Mouse (Mus musculus): ENCODE measurements around the gene Garem2. TPM values are rescaled to one million over a fixed set of nuclear protein-coding genes. Genes with fewer than 3 reads are reported as not detected.

Gene Garem2
- total and polyA plus RNA-seq, 2 experiments, result not detected

DNA sequence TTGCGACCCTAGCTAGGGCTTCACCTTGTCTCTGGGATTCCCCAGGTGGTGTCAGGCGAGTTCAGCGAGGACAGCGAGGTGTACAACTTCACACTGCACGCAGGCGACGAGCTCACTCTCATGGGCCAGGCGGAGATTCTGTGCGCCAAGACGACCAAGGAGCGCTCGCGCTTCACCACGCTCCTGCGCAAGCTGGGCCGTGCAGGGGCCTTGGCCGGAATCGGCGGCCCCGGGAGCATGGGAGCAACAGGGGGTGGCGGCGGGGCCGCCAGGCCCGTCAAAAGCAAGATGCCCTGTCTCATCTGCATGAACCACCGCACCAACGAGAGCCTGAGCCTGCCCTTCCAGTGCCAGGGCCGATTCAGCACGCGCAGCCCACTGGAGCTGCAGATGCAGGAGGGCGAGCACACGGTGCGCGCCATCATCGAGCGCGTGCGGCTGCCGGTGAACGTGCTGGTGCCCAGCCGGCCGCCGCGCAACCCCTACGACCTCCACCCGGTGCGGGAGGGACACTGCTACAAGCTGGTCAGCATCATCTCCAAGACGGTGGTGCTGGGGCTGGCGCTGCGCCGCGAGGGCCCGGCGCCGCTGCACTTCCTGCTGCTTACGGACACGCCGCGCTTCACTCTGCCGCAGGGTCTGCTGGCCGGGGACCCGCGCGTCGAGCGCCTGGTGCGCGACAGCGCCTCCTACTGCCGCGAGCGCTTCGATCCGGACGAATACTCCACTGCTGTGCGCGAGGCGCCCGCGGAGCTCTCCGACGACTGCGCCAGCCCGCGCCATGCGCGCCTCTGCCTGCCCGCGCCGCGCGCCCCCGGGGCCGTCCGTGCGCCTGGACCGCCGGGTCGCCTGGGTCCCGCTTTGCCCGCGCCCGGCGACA lies 9.2 kb downstream of the Garem2 start:
- TF ChIP-seq POLR2A (IDR thresholded peaks at IDR 0.05; ENCODE audit: extremely low read depth, insufficient read depth, low read length) (no peak), CTCF (IDR thresholded peaks at IDR 0.05; ENCODE audit: low read depth, low read length) (peak; percentile 59)
- no peak for DNase-seq (ENCODE audit: extremely low read depth, low read depth, low spot score)
- Histone ChIP-seq H3K4me3 (ENCODE audit: insufficient read depth, low read depth, low read length) (peak overlapping the region; percentile 23; the same call in 1 of the 2 replicates), H3K79me2 (ENCODE audit: control insufficient read depth, insufficient read depth, low read length) (no peaks in the 10 kb centered on the region), H3K4me1 (ENCODE audit: control insufficient read depth, insufficient read depth, low read length) (peaks cover 5% of the 10 kb centered on the region; the same call in 1 of the 2 replicates), H3K27ac (replicated peaks; ENCODE audit: insufficient read depth, low read depth, low read length) (no peak overlapping the region), H3K9ac (ENCODE audit: low read depth, low read length) (peak overlapping the region; percentile 9), H3K27me3 (ENCODE audit: control insufficient read depth, insufficient read depth, low read length) (peaks cover 8% of the 10 kb centered on the region), H3K36me3 (ENCODE audit: control insufficient read depth, insufficient read depth, low read length) (peaks cover 7% of the 10 kb centered on the region; the same call in 1 of the 2 replicates)
- WGBS, result 5% methylated on average over 99 of the region's 103 CpGs

GRCm38 (mm10) chr5:30114761-30115140 lies 9.8 kb downstream of the Garem2 start:
- peaks cover 8% of the 10 kb centered on the region for H3K27me3 ChIP-seq (ENCODE audit: control insufficient read depth, insufficient read depth, low read length)
- no peak overlapping the region for H3K27ac ChIP-seq (replicated peaks; ENCODE audit: insufficient read depth, low read depth, low read length)
- H3K4me3 ChIP-seq (ENCODE audit: insufficient read depth, low read depth, low read length), result peak overlapping the region; percentile 23; the same call in 1 of the 2 replicates
- H3K9ac ChIP-seq (ENCODE audit: low read depth, low read length), result peak overlapping the region; percentile 9; the same call in 1 of the 2 replicates
- H3K4me1 ChIP-seq (ENCODE audit: control insufficient read depth, insufficient read depth, low read length), result peaks cover 5% of the 10 kb centered on the region; the same call in 1 of the 2 replicates
- DNase-seq (ENCODE audit: extremely low read depth, low read depth, low spot score), result no peak
- WGBS, result 2% methylated on average over 28 of the region's 28 CpGs
- no peaks in the 10 kb centered on the region for H3K79me2 ChIP-seq (ENCODE audit: control insufficient read depth, insufficient read depth, low read length)
- H3K36me3 ChIP-seq (ENCODE audit: control insufficient read depth, insufficient read depth, low read length), result peaks cover 13% of the 10 kb centered on the region; the same call in 1 of the 2 replicates
- TF ChIP-seq CTCF (IDR thresholded peaks at IDR 0.05; ENCODE audit: low read depth, low read length) (no peak), POLR2A (IDR thresholded peaks at IDR 0.05; ENCODE audit: extremely low read depth, insufficient read depth, low read length) (no peak)

- no peak overlapping the region for H3K27ac ChIP-seq (replicated peaks; ENCODE audit: insufficient read depth, low read depth, low read length)
- peaks cover 5% of the 10 kb centered on the region; the same call in 1 of the 2 replicates for H3K4me1 ChIP-seq (ENCODE audit: control insufficient read depth, insufficient read depth, low read length)
- H3K9ac ChIP-seq (ENCODE audit: low read depth, low read length), result no peak overlapping the region
- peaks cover 20% of the 10 kb centered on the region for H3K36me3 ChIP-seq (ENCODE audit: control insufficient read depth, insufficient read depth, low read length)
- DNase-seq (ENCODE audit: extremely low read depth, low read depth, low spot score), result no peak
- no peak overlapping the region for H3K4me3 ChIP-seq (ENCODE audit: insufficient read depth, low read depth, low read length)
- no peaks in the 10 kb centered on the region for H3K79me2 ChIP-seq (ENCODE audit: control insufficient read depth, insufficient read depth, low read length)
- TF ChIP-seq POLR2A (IDR thresholded peaks at IDR 0.05; ENCODE audit: extremely low read depth, insufficient read depth, low read length) (no peak), CTCF (IDR thresholded peaks at IDR 0.05; ENCODE audit: low read depth, low read length) (peak; percentile 18; the same call in 1 of the 2 replicates)
- peaks cover 8% of the 10 kb centered on the region for H3K27me3 ChIP-seq (ENCODE audit: control insufficient read depth, insufficient read depth, low read length)
- WGBS, result 67% methylated on average over 10 of the region's 10 CpGs
Measured at GRCm38 (mm10) chr5:30115718-30116117, 10.8 kb downstream of the Garem2 start.

DNA sequence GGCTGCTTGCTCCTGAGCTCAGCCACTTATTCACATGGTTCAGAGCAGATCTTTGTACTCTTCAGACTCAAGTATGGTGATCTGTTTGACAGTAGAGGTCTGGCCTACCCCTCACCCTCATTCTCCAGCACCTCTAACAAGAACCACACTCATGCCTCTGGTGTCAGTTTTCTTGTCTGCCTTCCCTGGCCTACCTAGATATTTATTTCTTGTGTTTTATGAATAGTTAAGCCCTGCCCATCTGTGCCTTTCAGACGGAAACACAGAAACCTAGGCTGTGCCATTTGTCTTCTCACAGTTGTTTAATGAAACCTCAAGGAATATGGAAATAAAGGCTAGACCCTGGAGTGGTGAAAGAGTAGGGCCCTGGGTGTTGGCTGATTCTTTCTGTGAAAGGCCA lies 13.1 kb downstream of the Garem2 start:
- Histone ChIP-seq H3K4me3 (ENCODE audit: insufficient read depth, low read depth, low read length) (no peak overlapping the region), H3K79me2 (ENCODE audit: control insufficient read depth, insufficient read depth, low read length) (no peaks in the 10 kb centered on the region), H3K36me3 (ENCODE audit: control insufficient read depth, insufficient read depth, low read length) (peaks cover 37% of the 10 kb centered on the region), H3K27ac (replicated peaks; ENCODE audit: insufficient read depth, low read depth, low read length) (no peak overlapping the region), H3K9ac (ENCODE audit: low read depth, low read length) (no peak overlapping the region), H3K4me1 (ENCODE audit: control insufficient read depth, insufficient read depth, low read length) (peaks cover 4% of the 10 kb centered on the region; the same call in 1 of the 2 replicates), H3K27me3 (ENCODE audit: control insufficient read depth, insufficient read depth, low read length) (peaks cover 8% of the 10 kb centered on the region)
- WGBS, result 86% methylated on average over 1 of the region's 1 CpGs
- TF ChIP-seq CTCF (IDR thresholded peaks at IDR 0.05; ENCODE audit: low read depth, low read length) (no peak), POLR2A (IDR thresholded peaks at IDR 0.05; ENCODE audit: extremely low read depth, insufficient read depth, low read length) (no peak)
- DNase-seq (ENCODE audit: extremely low read depth, low read depth, low spot score), result no peak

DNA sequence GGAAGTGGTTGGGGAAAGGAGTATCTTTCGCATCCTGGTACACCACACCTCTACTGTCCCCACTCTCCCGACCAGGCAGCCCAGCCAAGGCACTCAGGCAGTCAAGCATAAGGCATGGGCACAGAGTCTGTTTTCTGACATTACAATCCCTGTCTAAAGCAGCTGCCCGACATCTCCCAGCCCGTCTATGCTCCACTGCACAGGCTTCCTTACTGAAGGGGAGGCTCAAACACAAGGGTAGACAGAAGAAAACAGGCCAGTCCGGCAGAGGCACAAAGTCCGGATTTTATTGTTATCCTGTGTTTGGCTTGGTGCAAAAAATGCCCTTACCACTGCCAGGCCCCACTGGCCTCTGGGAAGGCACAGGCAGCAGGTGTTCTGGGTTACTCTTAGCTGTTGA lies 14.2 kb downstream of the Garem2 start:
- no peak for DNase-seq (ENCODE audit: extremely low read depth, low read depth, low spot score)
- WGBS, result 87% methylated on average over 6 of the region's 6 CpGs
- TF ChIP-seq CTCF (IDR thresholded peaks at IDR 0.05; ENCODE audit: low read depth, low read length), result no peak
- no peak for TF ChIP-seq POLR2A (IDR thresholded peaks at IDR 0.05; ENCODE audit: extremely low read depth, insufficient read depth, low read length)
- no peak overlapping the region for H3K4me3 ChIP-seq (ENCODE audit: insufficient read depth, low read depth, low read length)
- peaks cover 46% of the 10 kb centered on the region for H3K36me3 ChIP-seq (ENCODE audit: control insufficient read depth, insufficient read depth, low read length)
- H3K27me3 ChIP-seq (ENCODE audit: control insufficient read depth, insufficient read depth, low read length), result peaks cover 7% of the 10 kb centered on the region
- no peak overlapping the region for H3K9ac ChIP-seq (ENCODE audit: low read depth, low read length)
- H3K27ac ChIP-seq (replicated peaks; ENCODE audit: insufficient read depth, low read depth, low read length), result no peak overlapping the region
- H3K79me2 ChIP-seq (ENCODE audit: control insufficient read depth, insufficient read depth, low read length), result no peaks in the 10 kb centered on the region
- H3K4me1 ChIP-seq (ENCODE audit: control insufficient read depth, insufficient read depth, low read length), result peaks cover 4% of the 10 kb centered on the region; the same call in 1 of the 2 replicates
